25 mouse cellular contexts compared by ENCODE assay signal in genomic region chrX:23662216-23662615, GRCm38 (mm10). TPM values are rescaled to one million over a fixed set of nuclear protein-coding genes. Genes with fewer than 3 reads are reported as not detected.
A peak's percentile ranks its signal among the peaks of the same experiment; 100 is the strongest.
DNase-seq lines count a peak whose midpoint lies in the region; TF ChIP-seq lines count a peak whose summit lies in the region.
"Had no signal": no experiment of that assay in that cellular context is flagged by ENCODE, and none has a peak within 500 bp of the region (broad histone marks: within the 10 kb centered on the region; RNA-seq: fewer than 3 reads in every experiment).

No protein-coding gene starts in this region.

- H3K27me3 ChIP-seq in spleen, adult 2 months (ENCODE audit: control insufficient read depth, insufficient read depth, low read length): no peaks in the 10 kb centered on the region
- H3K27me3 ChIP-seq: embryonic facial prominence, embryonic 13.5 days; forebrain, embryonic 13.5 days; heart, embryonic 13.5 days; hindbrain, embryonic 12.5 days; hindbrain, embryonic 15.5 days had no signal

- TF ChIP-seq POLR2A in spleen, adult 2 months (IDR thresholded peaks at IDR 0.05; ENCODE audit: low read depth, low read length): no peak

- H3K36me3 ChIP-seq in spleen, adult 2 months (ENCODE audit: control insufficient read depth, insufficient read depth, low read length): no peaks in the 10 kb centered on the region
- H3K36me3 ChIP-seq: embryonic facial prominence, embryonic 10.5 days; embryonic facial prominence, embryonic 13.5 days; G1E; heart, embryonic 10.5 days; heart, embryonic 13.5 days; hindbrain, embryonic 12.5 days; hindbrain, embryonic 15.5 days had no signal

- intact Hi-C loops in heart, postnatal 36 days (cut with DNase I): no loop called here

- H3K4me1 ChIP-seq in spleen, adult 2 months (ENCODE audit: control insufficient read depth, insufficient read depth, insufficient read length): no peaks in the 10 kb centered on the region
- H3K4me1 ChIP-seq: embryonic facial prominence, embryonic 10.5 days; embryonic facial prominence, embryonic 13.5 days; forebrain, embryonic 13.5 days; heart, embryonic 10.5 days; heart, embryonic 13.5 days; hindbrain, embryonic 12.5 days; hindbrain, embryonic 15.5 days had no signal

- no peak for TF ChIP-seq CTCF in spleen, adult 2 months (IDR thresholded peaks at IDR 0.05; ENCODE audit: extremely low read depth, insufficient read depth, insufficient read length, insufficient replicate concordance)

- H3K4me3 ChIP-seq in spleen, adult 2 months (ENCODE audit: extremely low read depth, insufficient read depth, insufficient read length): 0 out of 2 replicates have a peak overlapping the region, but pooled peaks have one; percentile 9
- H3K4me3 ChIP-seq: embryonic facial prominence, embryonic 10.5 days; embryonic facial prominence, embryonic 13.5 days; erythroblast, embryonic 14.5 days; forebrain, embryonic 13.5 days; heart, adult 2 months; heart, embryonic 10.5 days; heart, embryonic 13.5 days; hindbrain, embryonic 12.5 days; hindbrain, embryonic 15.5 days had no signal

- 78% methylated on average over 1 of the region's 1 CpGs for WGBS in spleen, adult 2 months

- no peak overlapping the region for H3K27ac ChIP-seq in spleen, adult 2 months (ENCODE audit: insufficient read depth, low read length)
- H3K27ac ChIP-seq: embryonic facial prominence, embryonic 10.5 days; embryonic facial prominence, embryonic 13.5 days; forebrain, embryonic 13.5 days; heart, adult 2 months; heart, embryonic 10.5 days; heart, embryonic 13.5 days; hindbrain, embryonic 12.5 days; hindbrain, embryonic 15.5 days had no signal

- peak; percentile 31 to 51 for DNase-seq in spleen, adult 2 months (ENCODE audit: low read depth in 1 of 2, low spot score in 2 of 2)
- DNase-seq in spleen, postnatal 14 days (ENCODE audit: low spot score in 2 of 2): no peak
- DNase-seq in B cell, adult 2 months: peak; percentile 46 to 56
- peak; percentile 55 to 58 for DNase-seq in natural killer cell, adult 2 months (ENCODE audit: low spot score in 2 of 2)
- no peak for DNase-seq in embryo, embryonic 11 days
- DNase-seq in heart, postnatal 36 days: no peak
- no peak for DNase-seq in cerebellum, adult 8-10 months
- DNase-seq: adrenal gland, postnatal 10 days; adrenal gland, postnatal 36 days; cerebellum, adult 18-20 months; cerebellum, adult 9-11 months; cerebellum, postnatal 25 days; gastrocnemius, postnatal 10 days; gastrocnemius, postnatal 36 days; heart, adult 2 months; heart, postnatal 14 days had no signal

RNA-seq across cellular contexts. Expression of gene Wdr44, which starts 30.6 kb away (rescaled TPM):
- polyA plus RNA-seq in spleen, adult 2 months (2012; rRNA removed): 4.3 and 6.9 TPM in 2 replicates
- 10 to 100 TPM in 1 of 2 experiments, 1 to 10 TPM in 1; 8.2 to 10.4 TPM for total RNA-seq in heart, postnatal 36 days (2021)

Comparison
In these comparisons a context has a peak if more than half of its experiments do, and no peak if none do; other contexts are left out.
1. DNase-seq: peak in spleen, adult 2 months (2 of 2), B cell, adult 2 months (2 of 2) and natural killer cell, adult 2 months (2 of 2); none in spleen, postnatal 14 days (0 of 2), embryo, embryonic 11 days (single experiment), heart, postnatal 36 days (0 of 2) and cerebellum, adult 8-10 months (single experiment).